Mouse (Mus musculus): ENCODE measurements around the gene Npas2.
A peak's percentile ranks its signal among the peaks of the same experiment; 100 is the strongest.

Npas2 gene

DNA sequence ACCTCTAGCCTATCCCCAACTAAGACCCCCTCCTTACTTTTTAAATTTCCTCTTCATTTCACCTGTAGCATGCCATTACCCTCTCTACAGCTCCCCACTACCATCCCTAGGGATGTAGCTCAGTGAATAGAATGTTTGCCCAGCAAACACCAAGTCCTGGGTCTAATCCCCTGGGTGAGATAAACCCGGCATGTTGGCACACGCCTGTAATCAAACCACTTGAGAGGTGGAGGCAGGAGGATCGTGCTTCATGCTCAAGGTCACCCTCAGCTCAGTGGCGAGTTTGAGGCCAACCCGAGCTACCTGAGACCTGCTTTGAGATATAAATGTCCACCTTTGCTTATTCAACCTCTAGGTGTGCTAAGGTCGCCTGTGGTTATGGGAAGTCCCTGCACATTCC, 19.5 kb downstream of the Npas2 start:
- DNase-seq (ENCODE audit: low spot score in 2 of 2), result no peak

GRCm38 (mm10) chr1:39217584-39217983, 24.1 kb downstream of the Npas2 start:
- DNase-seq (ENCODE audit: low spot score in 2 of 2), result no peak

DNA sequence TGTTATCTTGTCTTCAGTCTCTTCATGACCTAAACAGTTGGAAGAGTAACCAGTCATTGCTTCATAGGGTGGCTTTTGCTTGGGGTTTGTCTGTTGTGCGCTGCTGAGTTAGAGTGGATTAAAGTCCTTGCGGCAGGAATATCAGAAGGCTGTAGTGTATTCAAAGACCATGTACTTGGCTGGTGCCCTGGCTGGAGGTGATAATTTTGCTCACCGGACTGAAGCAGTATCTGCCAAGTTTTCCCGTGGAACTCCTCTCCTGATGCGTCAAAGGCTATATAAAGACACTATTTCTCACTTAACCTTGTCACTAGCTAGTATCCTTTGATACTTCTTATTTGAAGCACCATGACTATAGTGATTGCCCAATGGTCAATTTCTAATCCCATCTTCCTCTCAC, 34.9 kb downstream of the Npas2 start:
- DNase-seq (ENCODE audit: low spot score in 2 of 2), result no peak

- no peak for DNase-seq (ENCODE audit: low spot score in 2 of 2)
Observed at GRCm38 (mm10) chr1:39230021-39230420, 36.5 kb downstream of the Npas2 start.

DNA sequence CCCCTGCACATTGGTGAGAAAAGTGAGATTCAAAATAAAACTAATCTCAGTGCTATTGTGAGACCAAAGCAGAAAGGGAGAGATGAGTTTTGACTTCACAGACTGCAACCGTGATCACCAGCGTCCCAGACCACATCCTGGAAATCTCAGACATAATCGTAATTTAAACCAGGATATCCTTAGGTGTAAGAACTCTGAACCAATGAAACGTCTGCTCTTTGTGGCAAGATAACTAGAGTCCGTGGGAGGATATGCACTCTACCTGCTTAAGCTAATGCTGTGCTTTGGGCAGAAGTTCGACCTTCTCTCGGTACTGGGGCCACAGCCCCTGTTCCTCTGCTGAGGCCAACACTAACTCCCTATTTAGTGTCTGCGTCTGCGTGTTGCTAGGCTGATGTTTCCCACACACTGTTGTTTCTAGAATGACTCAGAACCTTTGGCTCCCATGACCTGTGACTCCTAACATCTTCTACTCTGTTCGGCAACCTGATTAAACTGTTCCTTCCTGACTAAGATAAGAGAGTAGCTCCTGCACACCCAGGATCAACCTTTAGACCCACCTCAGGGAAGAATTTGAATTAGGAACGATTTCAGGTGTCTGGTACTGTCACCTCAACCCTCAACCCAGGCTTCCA, 41.4 kb downstream of the Npas2 start:
- DNase-seq (ENCODE audit: low spot score in 2 of 2), result no peak

GRCm38 (mm10) chr1:39237503-39238255, 44.1 kb downstream of the Npas2 start:
- DNase-seq (ENCODE audit: low spot score in 2 of 2), result no peak

DNA sequence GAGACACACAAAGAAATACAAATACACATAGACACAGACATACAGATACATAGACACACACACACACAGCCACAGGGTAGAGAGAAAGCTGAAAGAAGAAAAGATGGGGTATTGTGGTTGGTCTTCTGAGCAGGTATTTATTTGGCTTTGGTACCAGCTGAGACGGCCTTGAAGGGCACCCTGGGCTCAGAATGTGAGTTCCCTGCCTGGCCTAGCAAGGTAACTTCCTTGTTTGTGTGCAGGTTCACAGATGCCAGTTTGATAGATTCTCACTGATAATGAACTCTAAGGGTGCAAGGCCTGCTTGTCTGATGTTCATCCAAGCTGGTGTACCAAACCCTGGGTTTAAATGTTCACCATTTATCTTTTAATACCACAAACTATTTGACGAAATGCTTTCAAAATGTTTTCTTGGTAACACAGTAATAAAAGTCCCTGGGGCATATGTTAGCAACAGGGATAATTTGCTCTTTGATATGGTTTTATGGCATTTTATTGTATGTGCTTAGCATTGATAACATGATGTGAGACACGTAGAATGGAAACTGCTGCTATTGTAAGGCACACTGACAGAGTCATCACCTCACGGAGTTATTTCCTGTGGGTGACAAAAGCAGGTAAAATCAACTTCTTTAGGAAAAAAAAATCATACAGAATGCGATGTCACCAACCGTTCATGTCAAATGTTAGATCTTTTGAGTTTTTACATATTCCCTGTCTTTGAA, 47.5 kb downstream of the Npas2 start:
- no peak for DNase-seq (ENCODE audit: low spot score in 2 of 2)

GRCm38 (mm10) chr1:39244726-39245125, 51.2 kb downstream of the Npas2 start:
- no peak for DNase-seq (ENCODE audit: low spot score in 2 of 2)

DNA sequence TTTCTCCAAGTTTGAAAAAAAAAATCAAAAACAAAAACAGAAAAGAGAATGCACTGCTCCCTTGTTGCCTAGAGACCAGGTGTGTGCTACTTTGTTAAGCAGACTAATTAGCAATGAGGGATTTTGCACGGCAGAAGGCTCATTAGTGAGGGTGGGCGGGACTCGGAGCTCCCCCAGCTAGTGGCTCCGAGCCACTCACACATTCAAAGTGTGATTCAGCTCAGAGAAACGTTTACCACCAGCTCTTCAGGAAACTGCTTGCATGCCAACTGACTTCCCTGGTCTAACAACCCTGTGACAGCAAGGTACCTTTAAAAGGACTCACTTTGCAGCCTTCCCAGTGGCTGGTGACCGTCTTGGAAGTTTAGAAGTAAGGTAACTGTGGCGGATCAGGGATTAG, 58.1 kb downstream of the Npas2 start:
- DNase-seq (ENCODE audit: low spot score in 2 of 2), result no peak

GRCm38 (mm10) chr1:39253771-39254170, 60.2 kb downstream of the Npas2 start:
- DNase-seq (ENCODE audit: low spot score in 2 of 2), result no peak

DNA sequence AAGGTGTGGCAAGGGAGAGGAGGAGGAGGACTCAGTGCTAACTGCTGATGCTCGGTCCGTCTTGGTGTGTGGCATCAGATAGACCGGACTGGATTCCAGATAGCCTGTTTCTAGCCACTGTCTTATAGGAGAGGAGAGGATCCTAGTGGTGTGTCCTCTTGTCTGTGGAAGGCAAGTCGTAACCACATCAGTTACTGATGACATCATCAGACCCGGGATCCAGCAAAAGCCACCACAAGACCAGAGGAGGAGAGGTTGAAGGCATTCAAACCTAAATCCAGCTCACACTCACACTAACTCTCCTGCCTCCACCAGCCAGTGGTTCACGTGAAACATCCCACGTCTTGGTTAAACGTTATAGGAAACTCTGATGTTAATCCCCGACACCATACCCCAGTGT, 62.5 kb downstream of the Npas2 start:
- no peak for DNase-seq (ENCODE audit: low spot score in 2 of 2)

DNA sequence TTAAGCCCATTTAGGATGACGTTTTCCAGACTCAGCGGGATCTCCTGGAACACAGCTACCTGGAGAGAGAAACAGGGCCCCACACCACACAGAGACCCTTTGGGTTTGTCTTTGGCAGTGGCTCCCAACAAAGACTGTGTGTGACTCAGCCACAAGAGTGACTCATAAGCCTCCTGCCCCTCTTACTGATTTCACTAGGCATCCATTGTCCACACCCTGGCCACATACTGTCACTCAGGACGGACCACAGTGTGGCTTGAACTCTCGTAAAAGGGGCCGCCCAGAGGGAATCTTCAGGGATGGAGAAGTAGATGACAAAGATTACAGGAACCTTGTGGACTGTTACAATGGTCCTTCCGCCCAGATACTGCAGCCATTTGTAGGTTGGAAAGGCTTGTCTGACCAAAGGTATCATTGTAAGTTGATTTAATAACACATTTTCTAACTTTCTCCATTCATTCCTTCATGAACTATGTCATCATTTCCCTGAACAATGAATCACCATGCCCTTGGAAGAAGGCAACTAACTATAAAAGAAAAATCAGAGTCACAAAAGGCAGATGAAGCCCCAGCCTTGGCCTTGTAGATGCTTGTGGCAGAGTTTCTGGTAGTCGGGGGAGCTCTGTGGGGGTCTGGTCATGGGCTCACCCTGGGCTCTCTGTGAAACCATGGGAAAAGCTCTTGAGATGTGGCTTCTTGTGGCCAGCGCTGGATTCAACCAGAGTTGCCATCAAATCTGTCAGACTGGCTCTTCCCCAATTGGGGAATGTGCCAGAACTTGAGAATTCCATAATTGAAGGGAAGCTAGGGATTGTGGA, 63.2 kb downstream of the Npas2 start:
- DNase-seq (ENCODE audit: low spot score in 2 of 2), result peak in 1 of 2 experiments; percentile 41

- DNase-seq (ENCODE audit: low spot score in 2 of 2), result no peak
Observed at GRCm38 (mm10) chr1:39257331-39257594, 63.7 kb downstream of the Npas2 start.

DNA sequence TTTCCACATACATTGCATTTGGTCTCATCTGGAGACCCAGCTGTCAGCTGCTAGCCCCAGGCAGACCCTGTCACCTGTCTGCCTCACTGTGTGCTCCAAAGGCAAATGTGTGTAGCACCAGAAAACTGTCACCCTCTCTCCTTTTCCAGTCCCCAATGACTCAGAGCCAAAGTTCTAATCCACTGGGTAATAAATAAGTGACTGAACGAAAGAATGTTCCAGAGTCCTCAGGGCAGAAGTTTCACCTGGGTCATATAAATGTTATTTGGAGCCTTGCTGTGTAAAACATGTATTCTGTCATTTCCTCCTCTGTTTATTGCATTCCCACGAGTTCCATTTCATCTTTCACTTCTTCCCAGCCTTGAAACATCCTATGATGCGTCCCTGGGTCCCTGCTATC, 66.1 kb downstream of the Npas2 start:
- no peak for DNase-seq (ENCODE audit: low spot score in 2 of 2)

DNA sequence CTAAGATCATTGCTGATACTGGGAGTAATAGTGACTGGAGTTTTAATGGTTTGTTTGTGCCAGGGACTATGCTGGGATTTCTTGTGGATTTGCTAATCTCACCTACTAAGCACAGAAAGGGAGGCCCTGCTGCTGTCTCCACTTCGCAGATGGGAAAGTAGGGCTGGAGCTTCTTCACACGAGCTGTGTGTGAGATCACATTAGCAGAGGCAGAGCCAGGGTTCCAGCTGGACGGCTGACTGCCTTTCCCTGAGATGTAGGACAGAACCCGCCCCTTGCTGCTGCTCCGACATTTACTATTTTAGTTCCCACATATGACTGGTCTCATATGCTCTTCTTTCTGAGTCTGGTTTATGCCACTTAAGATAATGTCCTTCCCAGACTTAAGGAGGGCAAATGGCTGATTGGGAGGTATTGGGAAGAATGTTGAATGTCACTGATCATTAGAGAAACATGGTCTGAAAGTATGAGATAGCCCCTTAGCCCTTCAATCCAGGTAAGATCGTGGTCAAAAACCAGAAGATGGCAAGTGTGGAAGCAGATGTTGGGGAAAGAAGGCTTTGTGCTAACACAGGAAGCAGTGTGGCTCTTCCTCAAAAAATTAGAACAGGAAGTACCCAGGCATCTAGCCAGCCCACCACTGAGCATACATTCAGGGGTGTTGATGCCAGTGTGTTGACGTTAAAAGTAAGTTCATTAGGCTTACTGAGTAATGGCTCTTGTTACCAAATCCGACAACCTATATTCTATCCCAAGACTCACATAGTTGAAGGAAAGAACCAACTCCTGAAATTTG, 66.8 kb downstream of the Npas2 start:
- DNase-seq (ENCODE audit: low spot score in 2 of 2), result no peak

- DNase-seq (ENCODE audit: low spot score in 2 of 2), result no peak
Observed at GRCm38 (mm10) chr1:39266843-39267512, 73.4 kb downstream of the Npas2 start.

DNA sequence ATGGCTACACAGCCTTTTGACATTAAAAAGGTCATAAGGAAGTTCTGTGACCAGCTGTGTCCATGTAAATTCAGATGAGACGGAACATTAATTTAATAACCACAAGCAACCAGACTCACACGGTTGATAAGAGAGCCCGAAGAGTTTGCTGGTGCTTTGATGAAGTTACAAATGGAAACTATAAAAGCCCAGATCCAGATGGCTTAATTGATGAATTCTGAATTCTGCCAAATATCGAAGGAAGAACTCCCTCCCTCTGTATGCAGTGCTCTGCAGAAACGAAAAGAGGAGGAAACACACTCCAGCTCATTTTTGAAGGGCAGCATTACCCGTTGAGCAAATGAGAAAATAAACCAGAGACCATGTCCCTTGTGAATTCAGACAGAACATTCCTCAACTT, 79.4 kb downstream of the Npas2 start:
- DNase-seq (ENCODE audit: low spot score in 2 of 2), result no peak

DNA sequence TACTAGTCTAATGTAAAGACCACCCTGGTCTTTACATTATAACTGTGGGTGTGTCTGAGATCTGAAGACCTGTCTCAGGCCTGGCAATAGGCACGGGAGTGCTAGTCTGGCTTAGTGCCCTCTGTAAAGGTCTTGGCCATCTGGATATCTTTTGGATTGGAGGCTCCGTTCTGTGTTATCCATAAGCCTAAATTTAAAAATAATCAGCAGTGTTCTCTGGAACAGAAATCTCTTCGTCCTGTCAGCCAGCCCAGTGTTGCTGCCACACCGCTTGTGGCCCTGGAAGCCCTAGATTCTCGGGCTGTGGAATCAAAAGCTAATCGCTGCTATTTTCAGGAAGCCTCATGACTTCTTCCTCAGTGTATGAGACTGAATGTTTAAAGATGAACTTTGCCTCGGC, 86.9 kb downstream of the Npas2 start:
- DNase-seq (ENCODE audit: low spot score in 2 of 2), result no peak

DNA sequence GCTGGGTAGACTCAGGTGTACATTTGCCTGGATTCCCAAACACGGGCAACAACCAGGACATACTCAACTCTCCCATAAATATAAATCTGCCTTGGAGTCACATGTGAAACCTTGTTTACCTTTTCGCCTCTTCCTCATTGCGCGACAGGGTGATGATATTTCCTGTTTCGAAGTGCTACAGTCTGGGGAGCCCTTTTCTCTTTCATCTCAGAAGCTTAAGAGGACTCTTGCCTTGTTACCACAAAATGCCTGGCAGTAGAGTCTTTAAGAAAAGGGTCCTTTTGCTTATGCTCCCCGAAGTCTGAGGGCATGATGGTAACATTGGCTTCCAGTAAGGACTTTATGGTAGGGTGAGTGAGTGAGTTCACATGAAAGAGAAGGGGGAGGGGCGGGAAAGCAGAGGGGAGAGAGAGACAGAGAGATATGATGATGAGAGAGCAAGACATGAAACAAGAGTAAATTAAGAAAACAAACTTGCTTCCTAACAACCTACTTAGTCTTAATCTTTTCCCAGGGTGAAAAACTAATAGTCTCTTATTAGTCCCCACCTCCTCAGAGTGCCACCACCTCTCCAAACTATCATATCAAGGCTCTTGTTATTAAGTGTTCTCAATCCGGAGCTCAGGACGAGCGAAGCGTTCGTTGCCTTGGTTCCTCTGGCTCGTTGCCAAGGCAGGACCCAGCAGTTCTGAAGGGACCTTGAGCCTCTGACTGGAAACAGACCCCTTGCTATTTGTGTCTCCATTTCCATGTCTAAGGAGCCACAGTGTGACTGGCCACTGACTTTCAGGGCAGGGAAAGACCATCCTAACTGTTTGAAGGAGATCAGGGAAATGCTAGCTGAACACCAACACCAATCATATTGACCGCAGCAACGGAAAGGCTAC, 87.7 kb downstream of the Npas2 start:
- peak in 1 of 2 experiments; percentile 42 for DNase-seq (ENCODE audit: low spot score in 2 of 2)

- DNase-seq (ENCODE audit: low spot score in 2 of 2), result no peak
Observed at GRCm38 (mm10) chr1:39281888-39282287, 88.4 kb downstream of the Npas2 start.
